Mouse (Mus musculus) limb, embryonic 11.5 days (tissue): Measurements from ENCODE around the gene Ibtk. TPM values are rescaled to one million over a fixed set of nuclear protein-coding genes. Genes with fewer than 3 reads are reported as not detected.

ENCODE experiments used
- ATAC-seq: fragments of 200-750 bp; cut with Nextera tagmentation; 2 replicates; pipeline ENCODE4 v1.8.0; 2017; ENCODE audit warnings: low read depth; ENCODE audit not compliant: insufficient number of reproducible peaks, low FRiP score, low TSS enrichment
- DNase-seq: peaks from one replicate; pipeline ENCODE4 v3.0.0-alpha.2; 2015; ENCODE audit warnings: low spot score
- H3K27ac ChIP-seq: fragments of 300-500 bp; sonication (generic); replicated peaks from 2 replicates; pipeline ENCODE4 v1.5.1; 2014; ENCODE audit warnings: low read depth, mild to moderate bottlenecking, low read length
- H3K27me3 ChIP-seq: fragments of 300-500 bp; sonication (generic); 2 replicates; pipeline ENCODE4 v1.6.1; 2014; ENCODE audit warnings: mild to moderate bottlenecking, low read length, mixed read lengths; ENCODE audit not compliant: control insufficient read depth, insufficient read depth
- H3K36me3 ChIP-seq: fragments of 300-500 bp; sonication (generic); 2 replicates; pipeline ENCODE4 v1.6.1; 2014; ENCODE audit warnings: mild to moderate bottlenecking, low read length, moderate library complexity, mixed read lengths; ENCODE audit not compliant: control insufficient read depth, insufficient read depth
- H3K4me1 ChIP-seq: fragments of 300-500 bp; sonication (generic); 2 replicates; pipeline ENCODE4 v1.6.1; 2014; ENCODE audit warnings: low read length, mixed read lengths; ENCODE audit not compliant: control insufficient read depth, insufficient read depth
- H3K4me2 ChIP-seq: fragments of 300-500 bp; sonication (generic); 2 replicates; pipeline ENCODE4 v1.6.1; 2014; ENCODE audit warnings: low read depth, mild to moderate bottlenecking, moderate library complexity; ENCODE audit not compliant: severe bottlenecking
- H3K4me3 ChIP-seq: fragments of 300-500 bp; sonication (generic); 2 replicates; pipeline ENCODE4 v1.5.1; 2014; ENCODE audit warnings: low read depth, low read length
- H3K9ac ChIP-seq: fragments of 300-500 bp; sonication (generic); 2 replicates; pipeline ENCODE4 v1.6.1; 2014; ENCODE audit warnings: mild to moderate bottlenecking, low read length
- H3K9me3 ChIP-seq: fragments of 300-500 bp; sonication (generic); 2 replicates; pipeline ENCODE4 v1.6.1; 2016; ENCODE audit warnings: low read length; ENCODE audit not compliant: control insufficient read depth
- WGBS: fragments of 180-500 bp; shearing (Covaris S2); extraction: QIAGEN DNeasy Blood & Tissue Kit; methylation state at CpG from one replicate; pipeline ENCODE4 v1.1.7; 2014; 5-methylcytosine and 5-hydroxymethylcytosine counted together
- polyA plus RNA-seq: library from polyadenylated mRNA; unstranded; fragments of >200 nt; fragmentation: Nextera tagmentation; extraction: Ambion mirVana; gene quantifications from 2 replicates; pipeline ENCODE4 v1.2.1, GENCODE M21; 2014

Gene Ibtk
- polyA plus RNA-seq, 1 experiment from 2014 or later: 43.0 TPM

- no peaks in the 10 kb centered on the region for H3K4me1 ChIP-seq
- H3K4me2 ChIP-seq: no peak overlapping the region
- 74% methylated on average over 4 of the region's 4 CpGs for WGBS
- no peak overlapping the region for H3K4me3 ChIP-seq
- ATAC-seq (no peak), DNase-seq (peak; percentile 19)
- no peaks in the 10 kb centered on the region for H3K36me3 ChIP-seq
- H3K27me3 ChIP-seq: no peaks in the 10 kb centered on the region
- H3K9me3 ChIP-seq: no peaks in the 10 kb centered on the region
- no peak overlapping the region for H3K9ac ChIP-seq
- no peak overlapping the region for H3K27ac ChIP-seq
Measured at GRCm38 (mm10) chr9:85653401-85653800, 95.7 kb downstream of the Ibtk start.

- ATAC-seq (no peak), DNase-seq (no peak)
- Histone ChIP-seq H3K4me2 (no peak overlapping the region), H3K9me3 (no peaks in the 10 kb centered on the region), H3K27me3 (no peaks in the 10 kb centered on the region), H3K9ac (no peak overlapping the region), H3K27ac (no peak overlapping the region), H3K36me3 (no peaks in the 10 kb centered on the region), H3K4me1 (no peaks in the 10 kb centered on the region), H3K4me3 (no peak overlapping the region)
- 91% methylated on average over 2 of the region's 2 CpGs for WGBS
Measured at GRCm38 (mm10) chr9:85638276-85638675, 110.9 kb downstream of the Ibtk start.

Other genes with a start within 250 kb of the Ibtk start
- 26.3 and 29.2 TPM in 2 replicates for gene Tpbg, start 93.0 kb upstream of the Ibtk start, polyA plus RNA-seq